Mouse (Mus musculus): ENCODE data around the gene Ssty1.
"Not testable (repeated sequence)": the region's sequence is repeated elsewhere in the genome, so short reads cannot be mapped to it uniquely, and the experiment has no call there.

Ssty1 gene

GRCm38 (mm10) chrY:18088816-18089215 lies at the start of gene Ssty1:
TSS of gene Ssty1 (plus strand) at chrY:18089116.
- DNase-seq (ENCODE audit: low spot score in 2 of 2), result not testable (repeated sequence)

- not testable (repeated sequence) for DNase-seq (ENCODE audit: low spot score in 2 of 2)
Measured at GRCm38 (mm10) chrY:18061712-18062111, 27.2 kb upstream of the Ssty1 start, which contains the start of gene Gm21764. TSS of gene Gm21764 (minus strand) at chrY:18061812.
